ENCODE assay signal across 8 mouse cellular contexts in the genomic region with DNA sequence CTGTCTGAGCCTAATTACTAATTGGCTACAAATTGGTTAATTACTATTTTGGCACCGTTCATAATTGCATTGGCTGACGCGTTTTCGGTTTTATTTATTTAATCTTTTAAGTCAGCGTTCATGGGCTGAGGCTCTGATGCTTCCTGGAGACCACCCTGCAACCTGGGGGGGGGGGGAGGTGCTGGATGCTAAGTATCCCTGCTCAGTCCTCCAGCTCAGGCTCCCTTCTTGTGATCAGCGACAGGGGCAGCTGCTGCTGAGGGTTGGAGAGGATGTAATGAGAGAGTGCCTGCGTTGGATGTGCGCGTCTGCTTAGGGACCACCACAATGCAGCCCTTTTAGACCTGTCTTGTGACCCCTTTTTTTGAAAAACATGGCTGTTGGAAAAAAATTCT. TPM values are rescaled to one million over a fixed set of nuclear protein-coding genes. Genes with fewer than 3 reads are reported as not detected.
DNase-seq lines count a peak whose midpoint lies in the region; ATAC-seq lines count a peak whose summit lies in the region.

No protein-coding gene starts in this region.

- H3K4me2 ChIP-seq in forebrain, embryonic 12.5 days = peak overlapping the region; percentile 98
- peak overlapping the region; percentile 91 for H3K4me2 ChIP-seq in limb, embryonic 11.5 days (ENCODE audit: low read depth, severe bottlenecking)
- H3K4me2 ChIP-seq in neural tube, embryonic 14.5 days (ENCODE audit: low read depth, low read length) = peak overlapping the region; percentile 75

- peaks cover 53% of the 10 kb centered on the region for H3K27me3 ChIP-seq in forebrain, embryonic 12.5 days
- peaks cover 29% of the 10 kb centered on the region for H3K27me3 ChIP-seq in limb, embryonic 11.5 days (ENCODE audit: control insufficient read depth, insufficient read depth, low read length)
- no peaks in the 10 kb centered on the region for H3K27me3 ChIP-seq in neural tube, embryonic 14.5 days (ENCODE audit: control insufficient read depth, insufficient read depth, low read length)

- peak; percentile 2 for DNase-seq in left cerebral cortex, postnatal 4 days
- DNase-seq in left cerebral cortex, postnatal 36 days (ENCODE audit: low spot score in 2 of 2) = no peak
- peak; percentile 30 for DNase-seq in limb, embryonic 11.5 days (ENCODE audit: low spot score)
- no peak for DNase-seq in right cerebral cortex, postnatal 10 days (ENCODE audit: low spot score in 2 of 2)
- DNase-seq in cerebellum, adult 8-10 months = no peak
- no peak for DNase-seq in adrenal gland, adult 2 months

- intact Hi-C loops in left cerebral cortex, postnatal 4 days (cut with DNase I) = loop anchor here (10.0 kb wide), 3 partner anchors 306 to 1014 kb away; no protein-coding TSS in a partner anchor
- intact Hi-C loops in left cerebral cortex, postnatal 36 days (cut with DNase I) = loop anchor here (5.0 to 10.0 kb wide), 3 partner anchors 306 to 1024 kb away; no protein-coding TSS in a partner anchor

- ATAC-seq in forebrain, embryonic 12.5 days (ENCODE audit: low FRiP score) = peak; percentile 37
- ATAC-seq in limb, embryonic 11.5 days (ENCODE audit: insufficient number of reproducible peaks, low FRiP score, low TSS enrichment, low read depth) = peak; percentile 48; the same call in 1 of the 2 replicates
- peak; percentile 28; the same call in 1 of the 2 replicates for ATAC-seq in neural tube, embryonic 14.5 days (ENCODE audit: low read depth)

- no peaks in the 10 kb centered on the region for H3K9me3 ChIP-seq in forebrain, embryonic 12.5 days
- no peaks in the 10 kb centered on the region for H3K9me3 ChIP-seq in limb, embryonic 11.5 days (ENCODE audit: control insufficient read depth, low read length)
- no peaks in the 10 kb centered on the region for H3K9me3 ChIP-seq in neural tube, embryonic 14.5 days (ENCODE audit: control insufficient read depth, low read length)

- peaks cover 27% of the 10 kb centered on the region for H3K4me1 ChIP-seq in forebrain, embryonic 12.5 days
- H3K4me1 ChIP-seq in limb, embryonic 11.5 days (ENCODE audit: control insufficient read depth, insufficient read depth, low read length) = peaks cover 22% of the 10 kb centered on the region
- peaks cover 21% of the 10 kb centered on the region for H3K4me1 ChIP-seq in neural tube, embryonic 14.5 days (ENCODE audit: control insufficient read depth, insufficient read depth, low read length)

- H3K4me3 ChIP-seq in forebrain, embryonic 12.5 days (replicated peaks) = peak overlapping the region; percentile 50
- peak overlapping the region; percentile 45; the same call in 1 of the 2 replicates for H3K4me3 ChIP-seq in limb, embryonic 11.5 days (ENCODE audit: low read depth, low read length)
- peak overlapping the region; percentile 45 for H3K4me3 ChIP-seq in neural tube, embryonic 14.5 days (ENCODE audit: low read depth, low read length)

- H3K36me3 ChIP-seq in forebrain, embryonic 12.5 days (replicated peaks) = no peaks in the 10 kb centered on the region
- H3K36me3 ChIP-seq in limb, embryonic 11.5 days (ENCODE audit: control insufficient read depth, insufficient read depth, low read length) = no peaks in the 10 kb centered on the region
- no peaks in the 10 kb centered on the region for H3K36me3 ChIP-seq in neural tube, embryonic 14.5 days (ENCODE audit: control insufficient read depth, insufficient read depth, low read length)

- H3K27ac ChIP-seq in forebrain, embryonic 12.5 days = no peak overlapping the region
- no peak overlapping the region for H3K27ac ChIP-seq in limb, embryonic 11.5 days (replicated peaks; ENCODE audit: low read depth, low read length)
- H3K27ac ChIP-seq in neural tube, embryonic 14.5 days (ENCODE audit: low read depth, low read length) = no peak overlapping the region

- peak overlapping the region; percentile 59 for H3K9ac ChIP-seq in forebrain, embryonic 12.5 days
- no peak overlapping the region for H3K9ac ChIP-seq in limb, embryonic 11.5 days (ENCODE audit: low read length)
- peak overlapping the region; percentile 53 for H3K9ac ChIP-seq in neural tube, embryonic 14.5 days (replicated peaks; ENCODE audit: low read depth, low read length)

- WGBS in forebrain, embryonic 12.5 days = 2% methylated on average over 9 of the region's 9 CpGs
- WGBS in limb, embryonic 11.5 days = 2% methylated on average over 9 of the region's 9 CpGs
- under 1% methylated on average over 9 of the region's 9 CpGs for WGBS in neural tube, embryonic 14.5 days

RNA-seq across cellular contexts. Expression of a gene that starts 2.0 kb away (rescaled TPM):
- total RNA-seq in left cerebral cortex, postnatal 4 days (2021) = 10 to 100 TPM; 58.3 to 66.4 TPM
- 100 to 1,000 TPM in 1 of 2 experiments, 10 to 100 TPM in 1; 97.8 to 104 TPM for total RNA-seq in left cerebral cortex, postnatal 36 days (2021)
- polyA plus RNA-seq in forebrain, embryonic 12.5 days (2016; fragmentation: Nextera tagmentation; extraction: Ambion mirVana) = 7.2 and 9.0 TPM in 2 replicates
- 0.89 and 1.4 TPM in 2 replicates for polyA plus RNA-seq in limb, embryonic 11.5 days (2014; fragmentation: Nextera tagmentation; extraction: Ambion mirVana)
- 66.3 and 76.6 TPM in 2 replicates for polyA plus RNA-seq in neural tube, embryonic 14.5 days (2014; fragmentation: Nextera tagmentation; extraction: Ambion mirVana)
- 10 to 100 TPM in 1 of 2 experiments, 1 to 10 TPM in 1; 8.5 to 20.4 TPM for total RNA-seq in adrenal gland, adult 2 months (2021)
- polyA plus RNA-seq in adrenal gland, adult 2 months (2012; rRNA removed) = 0.98 and 2.0 TPM in 2 replicates

Comparison
In these comparisons a context has a peak if more than half of its experiments do, and no peak if none do; other contexts are left out.
1. DNase-seq: peak in left cerebral cortex, postnatal 4 days (single experiment) and limb, embryonic 11.5 days (single experiment); none in left cerebral cortex, postnatal 36 days (0 of 2), right cerebral cortex, postnatal 10 days (0 of 2), cerebellum, adult 8-10 months (single experiment) and adrenal gland, adult 2 months (single experiment).
2. Peak in every context shown above with its lines, with median percentiles within 50 percentile points of each other: ATAC-seq, H3K4me2 ChIP-seq and H3K4me3 ChIP-seq.